Mouse (Mus musculus) stomach, embryonic 14.5 days (tissue): ENCODE data around the gene Ldlrad3. TPM values are rescaled to one million over a fixed set of nuclear protein-coding genes. Genes with fewer than 3 reads are reported as not detected.

Source experiments
- ATAC-seq: fragments of 200-750 bp; cut with Nextera tagmentation; 2 replicates; pipeline ENCODE4 v1.8.0; 2017; ENCODE audit warnings: low read depth, moderate TSS enrichment; ENCODE audit not compliant: insufficient number of reproducible peaks, insufficient read depth, low FRiP score
- H3K27ac ChIP-seq: fragments of 300-500 bp; sonication (generic); 2 replicates; pipeline ENCODE4 v1.5.1; 2014; ENCODE audit warnings: mild to moderate bottlenecking, low read length, moderate library complexity, mixed read lengths
- H3K27me3 ChIP-seq: fragments of 300-500 bp; sonication (generic); 2 replicates; pipeline ENCODE4 v1.6.1; 2014; ENCODE audit warnings: low read length, control low read depth, mixed read lengths; ENCODE audit not compliant: control insufficient read depth, insufficient read depth
- H3K36me3 ChIP-seq: fragments of 300-500 bp; sonication (generic); 2 replicates; pipeline ENCODE4 v1.6.1; 2014; ENCODE audit warnings: mild to moderate bottlenecking, control low read depth, low read length, moderate library complexity, mixed read lengths; ENCODE audit not compliant: control insufficient read depth, insufficient read depth
- H3K4me1 ChIP-seq: fragments of 300-500 bp; sonication (generic); 2 replicates; pipeline ENCODE4 v1.6.1; 2014; ENCODE audit warnings: low read length, control low read depth, mixed read lengths; ENCODE audit not compliant: control insufficient read depth, insufficient read depth
- H3K4me2 ChIP-seq: fragments of 300-500 bp; sonication (generic); replicated peaks from 2 replicates; pipeline ENCODE4 v1.6.1; 2014; ENCODE audit warnings: low read depth, low read length, control low read depth
- H3K4me3 ChIP-seq: fragments of 300-500 bp; sonication (generic); 2 replicates; pipeline ENCODE4 v1.5.1; 2014; ENCODE audit warnings: low read depth, low read length, control low read depth
- H3K9ac ChIP-seq: fragments of 300-500 bp; sonication (generic); replicated peaks from 2 replicates; pipeline ENCODE4 v1.6.1; 2014; ENCODE audit warnings: low read depth, mild to moderate bottlenecking, control low read depth, low read length, moderate library complexity, mixed read lengths
- H3K9me3 ChIP-seq: fragments of 300-500 bp; sonication (generic); 2 replicates; pipeline ENCODE4 v1.6.1; 2016; ENCODE audit warnings: low read depth, low read length, control low read depth; ENCODE audit not compliant: control insufficient read depth
- WGBS: fragments of 180-500 bp; shearing (Covaris S2); extraction: QIAGEN DNeasy Blood & Tissue Kit; methylation state at CpG from one replicate; pipeline ENCODE4 v1.1.7; 2014; 5-methylcytosine and 5-hydroxymethylcytosine counted together
- polyA plus RNA-seq: library from polyadenylated mRNA; unstranded; fragments of >200 nt; fragmentation: Nextera tagmentation; extraction: Ambion mirVana; gene quantifications from 2 replicates; pipeline ENCODE4 v1.2.1, GENCODE M21; 2014

The Ldlrad3 gene
- polyA plus RNA-seq, 1 experiment from 2014 or later, result 52.3 TPM

GRCm38 (mm10) chr2:102003776-102004264, 182.4 kb downstream of the Ldlrad3 start:
- WGBS, result 41% methylated on average over 7 of the region's 7 CpGs
- Histone ChIP-seq H3K9me3 (no peaks in the 10 kb centered on the region), H3K9ac (no peak overlapping the region), H3K4me2 (no peak overlapping the region), H3K4me1 (peaks cover 66% of the 10 kb centered on the region), H3K36me3 (no peaks in the 10 kb centered on the region; the same call in 1 of the 2 replicates), H3K27ac (peak overlapping the region; percentile 78; the same call in 1 of the 2 replicates), H3K27me3 (no peaks in the 10 kb centered on the region), H3K4me3 (no peak overlapping the region)
- no peak for ATAC-seq

DNA sequence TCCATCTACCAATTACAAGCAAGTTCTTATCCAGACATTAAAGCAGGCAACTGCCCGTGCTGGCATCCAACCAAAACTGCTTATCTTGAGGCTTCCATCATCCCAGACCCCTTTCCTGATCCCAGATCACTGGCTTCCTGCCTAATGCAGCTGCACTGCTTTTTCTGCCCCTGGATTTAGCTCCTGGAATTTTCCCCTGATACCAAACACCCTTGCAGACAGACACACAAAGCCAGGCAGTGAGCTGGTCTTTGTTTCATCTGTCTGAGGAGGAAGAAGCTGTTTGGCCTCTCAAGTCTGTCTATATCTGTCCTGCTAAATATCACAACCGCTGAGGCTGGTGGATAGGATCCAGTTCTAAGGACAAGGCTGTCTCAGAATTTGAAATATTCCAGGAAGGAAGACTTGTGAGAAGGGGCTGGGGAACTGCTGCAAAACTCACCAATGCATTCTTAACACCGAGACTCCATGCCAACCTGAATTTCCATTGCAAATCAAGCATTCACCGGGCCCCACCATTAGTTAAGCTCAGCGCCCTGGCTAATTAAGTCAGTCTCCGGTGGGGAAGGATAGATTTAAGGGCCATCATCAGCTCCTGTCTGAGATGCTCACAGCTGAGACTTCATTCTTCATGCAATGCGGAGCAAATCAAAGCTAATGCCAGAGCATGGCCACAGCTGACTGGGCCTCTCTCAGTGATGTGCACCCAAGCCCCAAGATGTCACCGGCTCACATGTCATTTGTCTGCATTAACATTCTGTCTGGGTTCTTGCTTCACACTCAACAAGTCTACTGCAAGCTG, 183.0 kb downstream of the Ldlrad3 start:
- 28% methylated on average over 8 of the region's 8 CpGs for WGBS
- ATAC-seq, result peak; percentile 65; the same call in 1 of the 2 replicates
- no peaks in the 10 kb centered on the region for H3K9me3 ChIP-seq
- peaks cover 68% of the 10 kb centered on the region for H3K4me1 ChIP-seq
- H3K27ac ChIP-seq, result peak overlapping the region; percentile 78
- no peak overlapping the region for H3K4me2 ChIP-seq
- no peak overlapping the region for H3K4me3 ChIP-seq
- no peaks in the 10 kb centered on the region; the same call in 1 of the 2 replicates for H3K36me3 ChIP-seq
- H3K9ac ChIP-seq, result no peak overlapping the region
- no peaks in the 10 kb centered on the region for H3K27me3 ChIP-seq

GRCm38 (mm10) chr2:102002408-102002973, 183.7 kb downstream of the Ldlrad3 start:
- Histone ChIP-seq H3K36me3 (no peaks in the 10 kb centered on the region; the same call in 1 of the 2 replicates), H3K4me1 (peaks cover 68% of the 10 kb centered on the region), H3K27ac (peak overlapping the region; percentile 78; the same call in 1 of the 2 replicates), H3K9me3 (no peaks in the 10 kb centered on the region), H3K4me3 (no peak overlapping the region), H3K27me3 (no peaks in the 10 kb centered on the region), H3K9ac (no peak overlapping the region), H3K4me2 (no peak overlapping the region)
- peak; percentile 5; the same call in 1 of the 2 replicates for ATAC-seq
- WGBS, result 45% methylated on average over 12 of the region's 12 CpGs

GRCm38 (mm10) chr2:102001661-102002060, 184.5 kb downstream of the Ldlrad3 start:
- H3K9me3 ChIP-seq, result no peaks in the 10 kb centered on the region
- WGBS, result 8% methylated on average over 1 of the region's 1 CpGs
- no peak overlapping the region for H3K9ac ChIP-seq
- H3K36me3 ChIP-seq, result no peaks in the 10 kb centered on the region
- H3K27ac ChIP-seq, result no peak overlapping the region; the same call in 1 of the 2 replicates
- peaks cover 68% of the 10 kb centered on the region for H3K4me1 ChIP-seq
- no peak overlapping the region for H3K4me3 ChIP-seq
- H3K27me3 ChIP-seq, result no peaks in the 10 kb centered on the region
- H3K4me2 ChIP-seq, result no peak overlapping the region
- no peak for ATAC-seq

GRCm38 (mm10) chr2:101998911-101999572, 187.1 kb downstream of the Ldlrad3 start:
- peaks cover 45% of the 10 kb centered on the region for H3K4me1 ChIP-seq

DNA sequence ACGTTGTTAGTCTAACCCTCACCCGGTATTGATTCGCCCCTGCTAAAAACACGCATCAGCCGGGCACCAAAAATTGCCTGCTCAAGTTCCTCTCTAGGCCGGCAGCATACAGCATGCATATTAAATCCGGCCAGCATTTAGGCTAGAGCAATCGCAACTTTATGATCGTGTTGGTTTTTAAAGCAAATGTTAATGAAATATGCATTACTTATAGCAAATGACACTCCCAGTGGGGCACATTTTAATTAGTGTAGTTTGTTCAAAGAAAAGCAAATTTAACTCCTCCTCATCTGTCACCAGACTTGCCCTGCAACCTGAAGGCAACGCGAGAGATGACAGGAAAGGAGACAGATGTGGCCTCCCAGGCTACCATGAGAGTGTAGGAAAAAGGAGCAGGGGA, 189.2 kb downstream of the Ldlrad3 start:
- Histone ChIP-seq H3K4me1 (peaks cover 26% of the 10 kb centered on the region), H3K27me3 (no peaks in the 10 kb centered on the region), H3K9me3 (no peaks in the 10 kb centered on the region), H3K4me3 (no peak overlapping the region), H3K9ac (no peak overlapping the region), H3K27ac (no peak overlapping the region), H3K4me2 (no peak overlapping the region), H3K36me3 (no peaks in the 10 kb centered on the region)
- 67% methylated on average over 11 of the region's 11 CpGs for WGBS
- no peak for ATAC-seq

More at GRCm38 (mm10) chr2:101998911-101999572, 187.1 kb downstream of the Ldlrad3 start:
- Histone ChIP-seq H3K36me3 (no peaks in the 10 kb centered on the region), H3K4me3 (no peak overlapping the region), H3K27ac (peak overlapping the region; percentile 21; the same call in 1 of the 2 replicates), H3K4me2 (no peak overlapping the region), H3K27me3 (no peaks in the 10 kb centered on the region), H3K9ac (no peak overlapping the region), H3K9me3 (no peaks in the 10 kb centered on the region)
- no peak for ATAC-seq
- 37% methylated on average over 11 of the region's 11 CpGs for WGBS

GRCm38 (mm10) chr2:101992574-101993310, 193.4 kb downstream of the Ldlrad3 start:
- Histone ChIP-seq H3K4me3 (no peak overlapping the region), H3K27me3 (no peaks in the 10 kb centered on the region), H3K27ac (no peak overlapping the region), H3K9ac (no peak overlapping the region), H3K4me1 (peaks cover 4% of the 10 kb centered on the region; the same call in 1 of the 2 replicates), H3K9me3 (no peaks in the 10 kb centered on the region), H3K4me2 (no peak overlapping the region), H3K36me3 (no peaks in the 10 kb centered on the region)
- ATAC-seq, result no peak
- WGBS, result 78% methylated on average over 9 of the region's 9 CpGs

DNA sequence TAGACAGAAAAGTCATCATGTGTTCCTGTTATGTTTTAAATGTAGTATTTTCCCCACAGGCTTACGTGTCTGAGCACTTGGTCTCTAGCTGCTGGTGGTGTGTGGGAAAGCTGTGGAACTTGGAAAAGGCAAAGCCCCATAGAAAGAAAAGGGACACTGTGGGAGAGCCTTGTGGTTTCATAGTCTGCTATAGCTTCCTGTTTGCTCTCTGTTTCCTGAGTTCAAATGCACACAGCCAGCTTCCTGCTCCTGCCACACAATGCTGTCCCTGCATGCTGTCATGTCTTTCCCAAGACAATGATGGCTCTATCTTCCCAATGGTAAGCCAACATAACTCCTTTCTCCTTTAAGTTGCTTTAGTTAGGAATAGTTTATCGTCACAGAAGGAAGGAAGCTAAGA, 194.5 kb downstream of the Ldlrad3 start:
- no peak overlapping the region for H3K4me2 ChIP-seq
- H3K9ac ChIP-seq, result no peak overlapping the region
- H3K36me3 ChIP-seq, result no peaks in the 10 kb centered on the region
- H3K4me1 ChIP-seq, result peaks cover 4% of the 10 kb centered on the region; the same call in 1 of the 2 replicates
- H3K4me3 ChIP-seq, result no peak overlapping the region
- no peak overlapping the region for H3K27ac ChIP-seq
- ATAC-seq, result no peak
- no peaks in the 10 kb centered on the region for H3K9me3 ChIP-seq
- no peaks in the 10 kb centered on the region for H3K27me3 ChIP-seq
- whole genome bisulfite sequencing, result 79% methylated on average over 2 of the region's 2 CpGs
